In genomic region chr10:69211560-69211959, GRCm38 (mm10) we compare ENCODE assay signal across 9 mouse cellular contexts. TPM values are rescaled to one million over a fixed set of nuclear protein-coding genes. Genes with fewer than 3 reads are reported as not detected.
DNase-seq lines count a peak whose midpoint lies in the region; ATAC-seq and TF ChIP-seq lines count a peak whose summit lies in the region.
"Had no signal": no experiment of that assay in that cellular context is flagged by ENCODE, and none has a peak within 500 bp of the region (broad histone marks: within the 10 kb centered on the region; RNA-seq: fewer than 3 reads in every experiment).

No protein-coding gene starts in this region.

- peak overlapping the region; percentile 78 for H3K4me2 ChIP-seq in embryonic facial prominence, embryonic 15.5 days (replicated peaks)
- H3K4me2 ChIP-seq in liver, embryonic 16.5 days (ENCODE audit: low read depth, low read length): peak overlapping the region; percentile 74
- H3K4me2 ChIP-seq in neural tube, embryonic 13.5 days: peak overlapping the region; percentile 89

- TF ChIP-seq CTCF in left cerebral cortex, adult 2 months (IDR thresholded peaks at IDR 0.05): no peak

- WGBS in embryonic facial prominence, embryonic 15.5 days: 50% methylated on average over 8 of the region's 8 CpGs
- 8% methylated on average over 8 of the region's 8 CpGs for WGBS in liver, embryonic 16.5 days (ENCODE audit: insufficient replicate concordance)
- 65% methylated on average over 8 of the region's 8 CpGs for WGBS in neural tube, embryonic 13.5 days

- H3K27me3 ChIP-seq in embryonic facial prominence, embryonic 15.5 days: no peaks in the 10 kb centered on the region
- H3K27me3 ChIP-seq in liver, embryonic 16.5 days (ENCODE audit: control insufficient read depth, insufficient read depth, low read depth, low read length): peaks cover 19% of the 10 kb centered on the region
- H3K27me3 ChIP-seq in neural tube, embryonic 13.5 days: no peaks in the 10 kb centered on the region

- peak overlapping the region; percentile 96; the same call in 1 of the 2 replicates for H3K27ac ChIP-seq in left cerebral cortex, adult 2 months
- peak overlapping the region; percentile 98 for H3K27ac ChIP-seq in embryonic facial prominence, embryonic 15.5 days (replicated peaks)
- H3K27ac ChIP-seq in liver, embryonic 16.5 days (ENCODE audit: low read length): peak overlapping the region; percentile 88
- peak overlapping the region; percentile 98 for H3K27ac ChIP-seq in neural tube, embryonic 13.5 days (replicated peaks)

- intact Hi-C loops in left cerebral cortex, adult 2 months (cut with DNase I): no loop called here
- intact Hi-C loops in left cerebral cortex, postnatal 25 days (cut with DNase I): loop anchor here (10.0 kb wide), 1 partner anchor 93 kb away; no protein-coding TSS in a partner anchor
- intact Hi-C loops in left cerebral cortex, postnatal 4 days (cut with DNase I): no loop called here

- peaks cover 17% of the 10 kb centered on the region; the same call in 1 of the 2 replicates for H3K4me1 ChIP-seq in embryonic facial prominence, embryonic 15.5 days
- H3K4me1 ChIP-seq in liver, embryonic 16.5 days (ENCODE audit: control insufficient read depth, low read depth, low read length): peaks cover 16% of the 10 kb centered on the region
- peaks cover 24% of the 10 kb centered on the region for H3K4me1 ChIP-seq in neural tube, embryonic 13.5 days (replicated peaks)

- H3K36me3 ChIP-seq in embryonic facial prominence, embryonic 15.5 days: peaks cover 7% of the 10 kb centered on the region
- no peaks in the 10 kb centered on the region for H3K36me3 ChIP-seq in liver, embryonic 16.5 days (ENCODE audit: control insufficient read depth, insufficient read depth)
- peaks cover 4% of the 10 kb centered on the region for H3K36me3 ChIP-seq in neural tube, embryonic 13.5 days

- peak overlapping the region; percentile 94 for H3K9ac ChIP-seq in embryonic facial prominence, embryonic 15.5 days
- no peak overlapping the region for H3K9ac ChIP-seq in liver, embryonic 16.5 days (ENCODE audit: low read depth, low read length)
- peak overlapping the region; percentile 96 for H3K9ac ChIP-seq in neural tube, embryonic 13.5 days

- H3K9me3 ChIP-seq in embryonic facial prominence, embryonic 15.5 days (replicated peaks): no peaks in the 10 kb centered on the region
- H3K9me3 ChIP-seq in liver, embryonic 16.5 days (replicated peaks; ENCODE audit: control insufficient read depth, low read length): no peaks in the 10 kb centered on the region
- H3K9me3 ChIP-seq in neural tube, embryonic 13.5 days: no peaks in the 10 kb centered on the region

- ATAC-seq in embryonic facial prominence, embryonic 15.5 days (ENCODE audit: insufficient number of reproducible peaks, low FRiP score, low TSS enrichment, low read depth): no peak
- peak; percentile 41 to 60 for ATAC-seq in hematopoietic stem cell, adult 5-6 weeks (replicated peaks in 1 of 2; ENCODE audit: insufficient read depth in 1 of 2, low FRiP score in 2 of 2, low TSS enrichment in 1 of 2, low read depth in 1 of 2, poor library complexity in 2 of 2, severe bottlenecking in 2 of 2)
- ATAC-seq in liver, embryonic 16.5 days (ENCODE audit: low read depth): no peak
- ATAC-seq in neural tube, embryonic 13.5 days (ENCODE audit: low read depth): no peak

- DNase-seq in left cerebral cortex, adult 2 months (ENCODE audit: extremely low spot score in 1 of 2, low spot score in 2 of 2): no peak
- DNase-seq in left cerebral cortex, postnatal 25 days (ENCODE audit: low spot score in 2 of 2): no peak
- DNase-seq in left cerebral cortex, postnatal 4 days: no peak
- DNase-seq in layer of hippocampus, postnatal 25 days (ENCODE audit: extremely low spot score in 1 of 2, low spot score in 1 of 2): no peak

- H3K4me3 ChIP-seq in left cerebral cortex, adult 2 months: peak overlapping the region; percentile 79
- H3K4me3 ChIP-seq in embryonic facial prominence, embryonic 15.5 days (replicated peaks): peak overlapping the region; percentile 83
- H3K4me3 ChIP-seq in liver, embryonic 16.5 days (ENCODE audit: low read depth, low read length): peak overlapping the region; percentile 69
- H3K4me3 ChIP-seq in neural tube, embryonic 13.5 days: peak overlapping the region; percentile 76

RNA-seq across cellular contexts. Expression of gene A930033H14Rik, which starts 1.3 kb away (rescaled TPM):
- 1 to 10 TPM; 3.2 to 4.2 TPM for total RNA-seq in left cerebral cortex, adult 2 months (2021)
- total RNA-seq in left cerebral cortex, postnatal 25 days (2021): 1 to 10 TPM; 3.6 to 4.0 TPM
- 3.0 and 3.2 TPM in 2 replicates for polyA plus RNA-seq in embryonic facial prominence, embryonic 15.5 days (2015; fragmentation: Nextera tagmentation; extraction: Ambion mirVana)
- total RNA-seq in hematopoietic stem cell, adult 5-6 weeks (2017): 2.4 and 2.9 TPM in 2 replicates
- 0.44 and 0.47 TPM in 2 replicates for polyA plus RNA-seq in liver, embryonic 16.5 days (2015; fragmentation: Nextera tagmentation; extraction: Ambion mirVana)
- polyA plus RNA-seq in neural tube, embryonic 13.5 days (2015; fragmentation: Nextera tagmentation; extraction: Ambion mirVana): 1.3 TPM in 2 replicates
- total RNA-seq in left cerebral cortex, postnatal 4 days (2021): 1 to 10 TPM; 6.2 to 6.5 TPM
- 1 to 10 TPM; 2.2 to 4.1 TPM for total RNA-seq in layer of hippocampus, postnatal 25 days (2021)
- total RNA-seq: neutrophil, adult 5-6 weeks had no signal

Comparison
In these comparisons a context has a peak if more than half of its experiments do, and no peak if none do; other contexts are left out.
1. ATAC-seq: peak in hematopoietic stem cell, adult 5-6 weeks (2 of 2); none in embryonic facial prominence, embryonic 15.5 days (single experiment), liver, embryonic 16.5 days (single experiment) and neural tube, embryonic 13.5 days (single experiment).
2. Peak in every context shown above with its lines, with median percentiles within 50 percentile points of each other: H3K27ac ChIP-seq, H3K4me3 ChIP-seq and H3K4me2 ChIP-seq.